Mouse (Mus musculus) forebrain, embryonic 10.5 days (tissue): ENCODE data around the gene Prph. TPM values are rescaled to one million over a fixed set of nuclear protein-coding genes. Genes with fewer than 3 reads are reported as not detected.
A peak's percentile ranks its signal among the peaks of the same experiment; 100 is the strongest.

ENCODE experiments used
- DNase-seq: peaks from one replicate; pipeline ENCODE4 v3.0.0-alpha.2; 2017; ENCODE audit warnings: low spot score; ENCODE audit errors: extremely low spot score
- H3K27ac ChIP-seq: fragments of 300-500 bp; sonication (generic); 2 replicates; pipeline ENCODE4 v1.5.1; 2016; ENCODE audit warnings: mild to moderate bottlenecking
- H3K27me3 ChIP-seq: fragments of 300-500 bp; sonication (generic); 2 replicates; pipeline ENCODE4 v1.6.1; 2016; ENCODE audit warnings: mild to moderate bottlenecking; ENCODE audit not compliant: poor library complexity, severe bottlenecking
- H3K36me3 ChIP-seq: fragments of 300-500 bp; sonication (generic); replicated peaks from 2 replicates; pipeline ENCODE4 v1.6.1; 2016; ENCODE audit warnings: mild to moderate bottlenecking, moderate library complexity
- H3K4me1 ChIP-seq: fragments of 300-500 bp; sonication (generic); 2 replicates; pipeline ENCODE4 v1.6.1; 2016
- H3K4me3 ChIP-seq: fragments of 300-500 bp; sonication (generic); 2 replicates; pipeline ENCODE4 v1.5.1; 2016; ENCODE audit warnings: mild to moderate bottlenecking, moderate library complexity
- H3K9me3 ChIP-seq: fragments of 300-500 bp; sonication (generic); 2 replicates; pipeline ENCODE4 v1.6.1; 2016; ENCODE audit warnings: mild to moderate bottlenecking, moderate library complexity
- WGBS: fragments of 180-500 bp; shearing (Covaris S2); methylation state at CpG from one replicate; pipeline ENCODE4 v1.1.7; 2016; 5-methylcytosine and 5-hydroxymethylcytosine counted together
- polyA plus RNA-seq: library from polyadenylated mRNA; unstranded; fragments of >200 nt; fragmentation: Nextera tagmentation; extraction: Ambion mirVana; gene quantifications from 2 replicates; pipeline ENCODE4 v1.2.1, GENCODE M21; 2016

Prph gene
- polyA plus RNA-seq = 0.20 and 0.33 TPM in 2 replicates

- Histone ChIP-seq H3K9me3 (no peaks in the 10 kb centered on the region), H3K36me3 (no peaks in the 10 kb centered on the region), H3K27ac (peak within 1 kb of the TSS; percentile 17; the same call in 1 of the 2 replicates), H3K27me3 (peaks cover 99% of the 10 kb centered on the region), H3K4me1 (peaks cover 38% of the 10 kb centered on the region), H3K4me3 (peak within 1 kb of the TSS; percentile 48)
- no peak for DNase-seq
- 2% methylated on average over 30 of the region's 30 CpGs for WGBS
Measured at GRCm38 (mm10) chr15:99055040-99055439, at the start of gene Prph. TSS of gene Prph (plus strand) at chr15:99055174.

GRCm38 (mm10) chr15:99008801-99009241 lies 46.2 kb upstream of the Prph start:
- Histone ChIP-seq H3K27ac (no peak overlapping the region), H3K9me3 (no peaks in the 10 kb centered on the region), H3K4me3 (no peak overlapping the region), H3K36me3 (no peaks in the 10 kb centered on the region), H3K4me1 (no peaks in the 10 kb centered on the region), H3K27me3 (no peaks in the 10 kb centered on the region)
- WGBS = 77% methylated on average over 6 of the region's 6 CpGs
- DNase-seq = no peak

GRCm38 (mm10) chr15:99010896-99011295 lies 44.1 kb upstream of the Prph start:
- Histone ChIP-seq H3K4me1 (no peaks in the 10 kb centered on the region), H3K27ac (no peak overlapping the region), H3K27me3 (no peaks in the 10 kb centered on the region), H3K36me3 (no peaks in the 10 kb centered on the region), H3K4me3 (no peak overlapping the region), H3K9me3 (no peaks in the 10 kb centered on the region)
- WGBS = 86% methylated on average over 2 of the region's 2 CpGs
- DNase-seq = no peak

- Histone ChIP-seq H3K36me3 (no peaks in the 10 kb centered on the region), H3K27ac (no peak overlapping the region), H3K4me3 (no peak overlapping the region), H3K27me3 (no peaks in the 10 kb centered on the region), H3K9me3 (no peaks in the 10 kb centered on the region), H3K4me1 (no peaks in the 10 kb centered on the region)
- 88% methylated on average over 3 of the region's 3 CpGs for WGBS
- DNase-seq = no peak
Measured at GRCm38 (mm10) chr15:99011946-99012345, 43.0 kb upstream of the Prph start.

DNA sequence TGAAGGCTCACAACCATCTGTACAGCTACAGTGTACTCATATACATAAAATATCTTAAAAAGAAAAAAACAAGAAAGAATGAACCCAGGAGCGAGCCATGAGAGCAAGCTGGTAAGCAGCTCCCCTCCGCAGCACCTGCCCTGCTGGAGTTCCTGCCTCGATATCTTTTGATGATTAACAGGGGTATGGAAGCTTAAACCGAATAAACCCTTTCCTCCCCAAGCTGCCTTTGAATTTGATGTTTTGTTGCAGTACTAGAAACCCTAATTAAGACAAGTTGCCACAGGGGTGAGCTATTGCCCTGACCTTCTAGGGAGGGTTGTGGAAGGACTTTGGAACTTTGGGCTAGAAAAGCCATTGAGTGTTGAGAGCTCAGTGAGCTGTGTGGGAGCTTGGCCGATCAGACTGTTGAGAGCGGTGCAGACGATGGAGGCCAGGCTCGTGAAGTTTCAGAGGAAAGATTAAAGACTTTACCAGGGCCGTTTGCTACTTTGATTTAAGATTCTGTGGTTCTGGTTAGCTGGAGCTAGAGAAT lies 40.4 kb upstream of the Prph start:
- H3K27ac ChIP-seq = no peak overlapping the region
- H3K36me3 ChIP-seq = no peaks in the 10 kb centered on the region
- H3K4me1 ChIP-seq = peaks cover 14% of the 10 kb centered on the region
- 74% methylated on average over 9 of the region's 9 CpGs for WGBS
- peaks cover 19% of the 10 kb centered on the region; the same call in 1 of the 2 replicates for H3K27me3 ChIP-seq
- DNase-seq = no peak
- H3K4me3 ChIP-seq = no peak overlapping the region
- no peaks in the 10 kb centered on the region for H3K9me3 ChIP-seq

DNA sequence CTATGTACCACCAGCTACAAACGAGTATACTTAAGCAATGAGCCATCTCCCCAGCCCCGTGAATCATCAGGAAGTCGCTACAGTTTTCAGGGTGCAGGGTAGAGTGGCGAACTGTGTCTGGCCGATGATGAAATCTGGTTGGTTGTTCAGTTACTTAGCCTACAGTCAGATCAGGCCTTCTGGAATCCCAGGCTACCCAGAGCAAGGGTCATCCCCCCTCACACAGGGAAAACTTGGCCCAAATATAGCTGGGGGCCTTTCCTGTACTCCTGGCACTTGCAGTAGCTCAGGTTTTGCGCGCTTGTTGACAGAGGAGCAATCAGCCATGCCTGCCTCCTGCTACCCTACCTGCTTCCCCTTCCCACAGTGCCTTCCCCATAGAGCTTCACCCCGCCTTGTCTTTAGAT lies 37.6 kb upstream of the Prph start:
- Histone ChIP-seq H3K27me3 (peaks cover 19% of the 10 kb centered on the region; the same call in 1 of the 2 replicates), H3K36me3 (no peaks in the 10 kb centered on the region), H3K4me1 (peaks cover 14% of the 10 kb centered on the region), H3K9me3 (no peaks in the 10 kb centered on the region; the same call in 1 of the 2 replicates), H3K4me3 (no peak overlapping the region), H3K27ac (no peak overlapping the region)
- 83% methylated on average over 8 of the region's 8 CpGs for WGBS
- DNase-seq = no peak

DNA sequence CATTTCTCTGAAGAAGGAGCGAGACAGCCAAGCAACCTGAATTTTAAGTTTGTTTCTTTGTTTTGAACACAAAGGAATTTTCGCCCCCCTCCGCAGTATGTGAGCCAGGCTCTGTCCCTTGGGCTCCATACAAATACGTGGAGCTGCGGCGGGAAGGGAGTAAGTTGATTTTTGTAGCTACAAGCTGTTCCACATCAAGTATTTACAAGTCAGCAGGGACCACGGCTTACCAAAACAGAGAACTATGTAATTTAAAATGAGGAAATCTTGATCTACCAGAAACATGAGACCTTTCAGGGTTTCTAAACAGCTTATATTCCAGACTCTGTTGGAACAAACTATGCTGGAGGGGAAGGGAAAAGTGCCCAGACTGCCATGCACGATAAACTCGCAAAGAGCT lies 37.0 kb upstream of the Prph start:
- Histone ChIP-seq H3K27ac (no peak overlapping the region), H3K4me1 (peaks cover 14% of the 10 kb centered on the region), H3K27me3 (peaks cover 19% of the 10 kb centered on the region; the same call in 1 of the 2 replicates), H3K9me3 (no peaks in the 10 kb centered on the region; the same call in 1 of the 2 replicates), H3K36me3 (no peaks in the 10 kb centered on the region), H3K4me3 (no peak overlapping the region)
- WGBS = 80% methylated on average over 9 of the region's 9 CpGs
- DNase-seq = no peak

DNA sequence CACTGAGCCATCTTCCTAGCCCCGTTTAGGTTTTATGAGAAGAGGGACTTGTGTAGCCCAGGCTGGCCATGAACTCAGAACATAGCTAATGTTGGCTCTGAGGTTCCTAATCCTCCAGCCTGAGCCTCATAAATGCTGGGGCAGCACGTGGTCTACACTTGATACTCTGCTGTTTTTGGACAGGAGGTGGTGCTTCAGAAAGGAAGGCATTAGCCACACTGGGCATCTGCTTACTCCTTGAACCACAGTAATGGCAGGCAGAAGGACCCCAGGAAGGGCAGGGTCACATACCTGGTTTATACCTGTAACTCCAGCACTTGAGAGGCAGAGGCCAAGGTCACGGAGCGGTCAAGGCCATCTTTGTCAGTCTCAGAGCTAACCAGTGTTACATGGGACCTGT lies 36.3 kb upstream of the Prph start:
- DNase-seq = no peak
- H3K36me3 ChIP-seq = no peaks in the 10 kb centered on the region
- peaks cover 14% of the 10 kb centered on the region for H3K4me1 ChIP-seq
- no peaks in the 10 kb centered on the region; the same call in 1 of the 2 replicates for H3K9me3 ChIP-seq
- no peak overlapping the region for H3K27ac ChIP-seq
- WGBS = 81% methylated on average over 4 of the region's 4 CpGs
- no peak overlapping the region for H3K4me3 ChIP-seq
- peaks cover 19% of the 10 kb centered on the region; the same call in 1 of the 2 replicates for H3K27me3 ChIP-seq

GRCm38 (mm10) chr15:99019436-99019835 lies 35.5 kb upstream of the Prph start:
- Histone ChIP-seq H3K4me1 (peaks cover 14% of the 10 kb centered on the region), H3K27me3 (peaks cover 25% of the 10 kb centered on the region), H3K9me3 (no peaks in the 10 kb centered on the region; the same call in 1 of the 2 replicates), H3K27ac (no peak overlapping the region), H3K4me3 (no peak overlapping the region), H3K36me3 (no peaks in the 10 kb centered on the region)
- WGBS = 65% methylated on average over 8 of the region's 8 CpGs
- DNase-seq = no peak

GRCm38 (mm10) chr15:99020171-99020570 lies 34.8 kb upstream of the Prph start:
- Histone ChIP-seq H3K9me3 (no peaks in the 10 kb centered on the region; the same call in 1 of the 2 replicates), H3K4me3 (no peak overlapping the region), H3K27me3 (peaks cover 25% of the 10 kb centered on the region), H3K4me1 (peaks cover 14% of the 10 kb centered on the region), H3K36me3 (no peaks in the 10 kb centered on the region), H3K27ac (no peak overlapping the region)
- WGBS = 91% methylated on average over 4 of the region's 4 CpGs
- no peak for DNase-seq

DNA sequence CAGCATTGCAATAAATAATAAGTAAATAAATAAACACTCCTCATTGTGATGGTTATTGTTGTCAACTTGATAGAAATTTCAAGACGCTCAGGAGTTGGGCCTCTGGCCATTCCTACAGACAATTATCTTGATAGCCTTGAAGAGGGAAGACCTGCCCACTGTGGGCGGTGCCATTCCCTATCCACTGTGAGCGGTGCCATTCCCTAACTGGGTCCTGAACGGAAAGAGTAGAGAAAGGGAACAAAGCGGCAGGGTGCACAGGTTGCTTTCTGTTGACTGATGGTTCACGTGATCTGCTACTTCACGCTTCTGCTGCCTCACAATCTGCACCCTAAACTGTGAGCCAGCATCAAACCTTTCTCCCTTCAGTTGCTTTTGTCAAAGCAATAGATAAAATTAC lies 33.7 kb upstream of the Prph start:
- H3K27ac ChIP-seq = no peak overlapping the region
- WGBS = 98% methylated on average over 7 of the region's 7 CpGs
- peaks cover 14% of the 10 kb centered on the region for H3K4me1 ChIP-seq
- no peaks in the 10 kb centered on the region for H3K36me3 ChIP-seq
- H3K9me3 ChIP-seq = no peaks in the 10 kb centered on the region; the same call in 1 of the 2 replicates
- H3K27me3 ChIP-seq = peaks cover 25% of the 10 kb centered on the region
- no peak overlapping the region for H3K4me3 ChIP-seq
- DNase-seq = no peak

GRCm38 (mm10) chr15:99024668-99025314 lies 30.2 kb upstream of the Prph start:
- no peak overlapping the region for H3K4me3 ChIP-seq
- H3K27ac ChIP-seq = no peak overlapping the region
- 29% methylated on average over 7 of the region's 8 CpGs for WGBS
- no peaks in the 10 kb centered on the region; the same call in 1 of the 2 replicates for H3K9me3 ChIP-seq
- peaks cover 14% of the 10 kb centered on the region for H3K4me1 ChIP-seq
- DNase-seq = peak; percentile 79
- H3K27me3 ChIP-seq = peaks cover 6% of the 10 kb centered on the region
- no peaks in the 10 kb centered on the region for H3K36me3 ChIP-seq

DNA sequence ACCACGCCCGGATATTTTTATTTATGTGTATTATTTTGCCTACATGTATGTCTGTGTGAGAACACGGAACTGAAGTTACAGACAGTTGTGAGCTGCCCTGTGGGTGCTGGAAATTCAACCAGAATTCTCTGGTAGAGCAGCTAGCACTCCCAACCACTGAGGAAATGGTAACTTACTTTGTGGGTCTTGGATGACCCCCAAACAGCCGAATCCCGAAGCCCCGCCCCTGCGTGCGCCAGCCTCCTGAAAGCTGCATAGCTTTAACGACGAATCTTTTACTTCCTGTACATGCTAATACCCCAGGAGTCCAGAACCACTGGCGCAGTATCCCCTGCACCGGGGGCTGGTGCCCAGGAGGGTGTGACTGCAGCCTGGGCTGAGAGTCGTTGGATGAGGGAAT lies 29.6 kb upstream of the Prph start:
- Histone ChIP-seq H3K9me3 (no peaks in the 10 kb centered on the region; the same call in 1 of the 2 replicates), H3K27me3 (peaks cover 6% of the 10 kb centered on the region), H3K4me1 (peaks cover 20% of the 10 kb centered on the region), H3K4me3 (no peak overlapping the region), H3K36me3 (no peaks in the 10 kb centered on the region), H3K27ac (no peak overlapping the region)
- WGBS = 77% methylated on average over 13 of the region's 13 CpGs
- no peak for DNase-seq
